In genomic region chr17:43497521-43497920, GRCm38 (mm10) we compare ENCODE assay signal across 31 mouse cellular contexts. TPM values are rescaled to one million over a fixed set of nuclear protein-coding genes. Genes with fewer than 3 reads are reported as not detected.
DNase-seq lines count a peak whose midpoint lies in the region; ATAC-seq and TF ChIP-seq lines count a peak whose summit lies in the region.
"Had no signal": no experiment of that assay in that cellular context is flagged by ENCODE, and none has a peak within 500 bp of the region (broad histone marks: within the 10 kb centered on the region; RNA-seq: fewer than 3 reads in every experiment).

No protein-coding gene starts in this region.

- TF ChIP-seq CTCF in heart, postnatal 0 days (IDR thresholded peaks at IDR 0.05; ENCODE audit: low read depth) = no peak

- H3K27ac ChIP-seq in heart, embryonic 12.5 days (ENCODE audit: poor library complexity, severe bottlenecking) = no peak overlapping the region
- H3K27ac ChIP-seq in heart, postnatal 0 days (ENCODE audit: low read depth) = no peak overlapping the region
- H3K27ac ChIP-seq: forebrain, embryonic 10.5 days; forebrain, embryonic 13.5 days; heart, embryonic 13.5 days; hindbrain, embryonic 10.5 days; hindbrain, embryonic 13.5 days had no signal

- no peak overlapping the region for H3K9ac ChIP-seq in heart, embryonic 12.5 days
- H3K9ac ChIP-seq in heart, postnatal 0 days (replicated peaks; ENCODE audit: low read depth, low read length) = no peak overlapping the region
- H3K9ac ChIP-seq: forebrain, embryonic 13.5 days; heart, embryonic 13.5 days; hindbrain, embryonic 13.5 days had no signal

- H3K4me1 ChIP-seq in heart, embryonic 12.5 days (replicated peaks) = no peaks in the 10 kb centered on the region
- H3K4me1 ChIP-seq in heart, postnatal 0 days (ENCODE audit: control insufficient read depth, insufficient read depth) = no peaks in the 10 kb centered on the region
- H3K4me1 ChIP-seq: forebrain, embryonic 13.5 days; heart, embryonic 13.5 days; hindbrain, embryonic 10.5 days; hindbrain, embryonic 13.5 days had no signal

- ATAC-seq in heart, embryonic 12.5 days (ENCODE audit: insufficient number of reproducible peaks, low FRiP score) = peak; percentile 51; the same call in 1 of the 2 replicates
- ATAC-seq in heart, postnatal 0 days (ENCODE audit: insufficient read depth, low read depth) = no peak
- ATAC-seq: forebrain, embryonic 13.5 days; forebrain, embryonic 16.5 days; hindbrain, embryonic 16.5 days; intestine, postnatal 0 days; Patski had no signal

- intact Hi-C loops in heart, postnatal 14 days (cut with DNase I) = no loop called here

- no peaks in the 10 kb centered on the region for H3K36me3 ChIP-seq in heart, embryonic 12.5 days
- no peaks in the 10 kb centered on the region for H3K36me3 ChIP-seq in heart, postnatal 0 days (replicated peaks; ENCODE audit: control insufficient read depth, insufficient read depth, low read length)
- H3K36me3 ChIP-seq: forebrain, embryonic 10.5 days; G1E; heart, embryonic 13.5 days; hindbrain, embryonic 10.5 days; hindbrain, embryonic 13.5 days had no signal

- H3K4me3 ChIP-seq in heart, embryonic 12.5 days = no peak overlapping the region
- no peak overlapping the region for H3K4me3 ChIP-seq in heart, postnatal 0 days (ENCODE audit: low read depth, low read length)
- H3K4me3 ChIP-seq: forebrain, embryonic 10.5 days; forebrain, embryonic 13.5 days; heart, embryonic 13.5 days; hindbrain, embryonic 10.5 days; hindbrain, embryonic 13.5 days had no signal

- TF ChIP-seq EP300 in heart, postnatal 0 days (IDR thresholded peaks at IDR 0.05; ENCODE audit: low read depth) = no peak

- no peaks in the 10 kb centered on the region for H3K27me3 ChIP-seq in heart, embryonic 12.5 days (replicated peaks)
- no peaks in the 10 kb centered on the region for H3K27me3 ChIP-seq in heart, postnatal 0 days (ENCODE audit: control insufficient read depth, insufficient read depth, low read length)
- H3K27me3 ChIP-seq: CH12.LX; forebrain, embryonic 13.5 days; heart, embryonic 13.5 days; hindbrain, embryonic 13.5 days; Patski had no signal

- H3K9me3 ChIP-seq in heart, embryonic 12.5 days (replicated peaks) = no peaks in the 10 kb centered on the region
- no peaks in the 10 kb centered on the region for H3K9me3 ChIP-seq in heart, postnatal 0 days (replicated peaks; ENCODE audit: control insufficient read depth, low read length)
- H3K9me3 ChIP-seq: forebrain, embryonic 10.5 days; forebrain, embryonic 13.5 days; heart, embryonic 13.5 days; hindbrain, embryonic 10.5 days; hindbrain, embryonic 13.5 days had no signal

- WGBS in heart, embryonic 12.5 days = 30% methylated on average over 4 of the region's 4 CpGs
- WGBS in heart, postnatal 0 days = 18% methylated on average over 4 of the region's 4 CpGs

- H3K4me2 ChIP-seq in heart, embryonic 12.5 days = no peak overlapping the region
- no peak overlapping the region for H3K4me2 ChIP-seq in heart, postnatal 0 days (ENCODE audit: low read depth, low read length)
- H3K4me2 ChIP-seq: forebrain, embryonic 13.5 days; heart, embryonic 13.5 days; hindbrain, embryonic 13.5 days had no signal

- DNase-seq in heart, postnatal 4 days = no peak
- DNase-seq in heart, postnatal 0 days (ENCODE audit: low spot score) = peak; percentile 17
- no peak for DNase-seq in heart, postnatal 14 days
- DNase-seq in kidney, adult 9 months = peak; percentile 40
- no peak for DNase-seq in kidney, postnatal 14 days
- DNase-seq: adrenal gland, postnatal 10 days; adrenal gland, postnatal 36 days; B cell, adult 2 months; cerebellum, adult 18-20 months; cerebellum, adult 9-10 months; cerebellum, postnatal 14 days; gastrocnemius, postnatal 10 days; gastrocnemius, postnatal 36 days had no signal

RNA-seq across cellular contexts. Expression of gene Mep1a, which starts 5.1 kb away (rescaled TPM):
- not detected in 2 replicates for polyA plus RNA-seq in heart, embryonic 12.5 days (2016; fragmentation: Nextera tagmentation; extraction: Ambion mirVana)
- not detected for total RNA-seq in heart, postnatal 4 days (2021)
- not detected in 2 replicates for total RNA-seq in heart, postnatal 0 days (2014; rRNA removed; ENCODE audit: low replicate concordance)
- not detected in 2 replicates for polyA plus RNA-seq in heart, postnatal 0 days (2015; fragmentation: Nextera tagmentation; extraction: Ambion mirVana)
- total RNA-seq in heart, postnatal 14 days (2021) = not detected
- total RNA-seq: adrenal gland, postnatal 36 days; CH12.LX; G1E; gastrocnemius, postnatal 10 days; gastrocnemius, postnatal 36 days; granulocyte monocyte progenitor cell, adult 5-6 weeks; heart, adult 8-10 months; heart, postnatal 25 days had no signal
- polyA plus RNA-seq: embryonic facial prominence, embryonic 11.5 days; forebrain, embryonic 10.5 days; forebrain, embryonic 16.5 days; G1E; heart, embryonic 13.5 days; hindbrain, embryonic 10.5 days; hindbrain, embryonic 13.5 days had no signal

RNA-seq across cellular contexts. Expression of gene Ankrd66, which starts 45.9 kb away (rescaled TPM):
- not detected in 2 replicates for polyA plus RNA-seq in heart, embryonic 12.5 days (2016; fragmentation: Nextera tagmentation; extraction: Ambion mirVana)
- total RNA-seq in heart, postnatal 4 days (2021) = not detected
- not detected in 2 replicates for total RNA-seq in heart, postnatal 0 days (2014; rRNA removed; ENCODE audit: low replicate concordance)
- not detected in 2 replicates for polyA plus RNA-seq in heart, postnatal 0 days (2015; fragmentation: Nextera tagmentation; extraction: Ambion mirVana)
- not detected for total RNA-seq in heart, postnatal 14 days (2021)
- total RNA-seq: adrenal gland, adult 18-20 months; adrenal gland, postnatal 10 days; adrenal gland, postnatal 36 days; CH12.LX; G1E; gastrocnemius, adult 18-20 months; gastrocnemius, postnatal 10 days; gastrocnemius, postnatal 36 days; granulocyte monocyte progenitor cell, adult 5-6 weeks; heart, adult 8-10 months; heart, postnatal 25 days had no signal
- polyA plus RNA-seq: G1E; heart, embryonic 13.5 days; Patski had no signal

Comparison
In these comparisons a context has a peak if more than half of its experiments do, and no peak if none do; other contexts are left out.
1. DNase-seq: peak in heart, postnatal 0 days (single experiment) and kidney, adult 9 months (single experiment); none in heart, postnatal 4 days (single experiment), heart, postnatal 14 days (0 of 2) and kidney, postnatal 14 days (single experiment).